Mouse (Mus musculus) bone marrow, adult 2 months (tissue): ENCODE measurements at regions not wholly inside any gene's neighbourhood (a gene's known extent, or its start where the extent isn't known, plus 50 kb on each side); places are given as distances from the start of the nearest gene placed in this dataset.

Experiments used
- CTCF ChIP-seq: fragments of 200-500 bp; IDR thresholded peaks from 2 replicates; pipeline ENCODE4 v1.5.1; 2011; ENCODE audit warnings: low read length, control low read depth; ENCODE audit not compliant: control insufficient read depth, insufficient read depth
- POLR2A ChIP-seq: fragments of 200-500 bp; IDR thresholded peaks from 2 replicates; pipeline ENCODE4 v1.6.1; 2011; ENCODE audit warnings: low read depth, mild to moderate bottlenecking, control low read depth, low read length, borderline replicate concordance; ENCODE audit not compliant: control insufficient read depth

- no peak for TF ChIP-seq CTCF
- no peak for TF ChIP-seq POLR2A
Measured at GRCm38 (mm10) chr1:13941351-13941750, 2151.8 kb downstream of the 4930444P10Rik start.
